8 mouse cellular contexts compared by ENCODE assay signal in genomic region chr5:137501709-137502666, GRCm38 (mm10). TPM values are rescaled to one million over a fixed set of nuclear protein-coding genes. Genes with fewer than 3 reads are reported as not detected.
A peak's percentile ranks its signal among the peaks of the same experiment; 100 is the strongest.
DNase-seq lines count a peak whose midpoint lies in the region; ATAC-seq lines count a peak whose summit lies in the region.

TSS of gene Pop7 (minus strand) at chr5:137502518.

- 2% methylated on average over 64 of the region's 64 CpGs for WGBS in heart, embryonic 13.5 days
- WGBS in liver, embryonic 12.5 days (ENCODE audit: insufficient replicate concordance): 2% methylated on average over 64 of the region's 64 CpGs
- WGBS in stomach, embryonic 15.5 days: 2% methylated on average over 64 of the region's 64 CpGs

- H3K9me3 ChIP-seq in heart, embryonic 13.5 days: no peaks in the 10 kb centered on the region
- H3K9me3 ChIP-seq in liver, embryonic 12.5 days (replicated peaks): no peaks in the 10 kb centered on the region
- H3K9me3 ChIP-seq in stomach, embryonic 15.5 days: no peaks in the 10 kb centered on the region

- H3K27me3 ChIP-seq in heart, embryonic 13.5 days (replicated peaks): 0 out of 2 replicates have a peak, but pooled peaks cover under 1% of the 10 kb centered on the region
- H3K27me3 ChIP-seq in liver, embryonic 12.5 days (replicated peaks): no peaks in the 10 kb centered on the region
- H3K27me3 ChIP-seq in stomach, embryonic 15.5 days (replicated peaks): no peaks in the 10 kb centered on the region

- peak within 1 kb of the TSS; percentile 80 for H3K4me2 ChIP-seq in heart, embryonic 13.5 days
- H3K4me2 ChIP-seq in liver, embryonic 12.5 days: peak within 1 kb of the TSS; percentile 90
- H3K4me2 ChIP-seq in stomach, embryonic 15.5 days: peak within 1 kb of the TSS; percentile 77

- peak within 1 kb of the TSS; percentile 84 for H3K4me3 ChIP-seq in brown adipose tissue, adult 24 weeks (ENCODE audit: insufficient read depth, low read depth, low read length)
- H3K4me3 ChIP-seq in heart, embryonic 13.5 days: peak within 1 kb of the TSS; percentile 72
- peak within 1 kb of the TSS; percentile 76 for H3K4me3 ChIP-seq in liver, embryonic 12.5 days
- peak within 1 kb of the TSS; percentile 67 for H3K4me3 ChIP-seq in stomach, embryonic 15.5 days (replicated peaks)

- DNase-seq in CD4-positive, CD25-positive, alpha-beta regulatory T cell, adult 2 months (ENCODE audit: low read depth, low spot score): peak; percentile 100
- peak; percentile 79 for DNase-seq in fat pad, adult 2 months (ENCODE audit: extremely low read depth, low read depth, low spot score)
- DNase-seq in kidney, postnatal 10 days: peak; percentile 100
- peak; percentile 100 for DNase-seq in natural killer cell, adult 2 months (ENCODE audit: low spot score in 2 of 2)

- peaks cover 11% of the 10 kb centered on the region for H3K36me3 ChIP-seq in heart, embryonic 13.5 days
- H3K36me3 ChIP-seq in liver, embryonic 12.5 days: peaks cover 15% of the 10 kb centered on the region
- peaks cover 6% of the 10 kb centered on the region; the same call in 1 of the 2 replicates for H3K36me3 ChIP-seq in stomach, embryonic 15.5 days

- no peaks in the 10 kb centered on the region; the same call in 1 of the 2 replicates for H3K4me1 ChIP-seq in brown adipose tissue, adult 24 weeks (ENCODE audit: control insufficient read depth, insufficient read depth, insufficient read length, low read length)
- peaks cover 16% of the 10 kb centered on the region for H3K4me1 ChIP-seq in heart, embryonic 13.5 days
- peaks cover 30% of the 10 kb centered on the region for H3K4me1 ChIP-seq in liver, embryonic 12.5 days
- peaks cover 15% of the 10 kb centered on the region for H3K4me1 ChIP-seq in stomach, embryonic 15.5 days

- peak; percentile 98 for ATAC-seq in heart, embryonic 13.5 days (ENCODE audit: extremely low read depth, insufficient number of reproducible peaks, low FRiP score, low TSS enrichment)
- peak; percentile 93 for ATAC-seq in liver, embryonic 12.5 days
- peak; percentile 96 for ATAC-seq in stomach, embryonic 15.5 days (ENCODE audit: insufficient read depth, low FRiP score, low read depth)

- H3K9ac ChIP-seq in heart, embryonic 13.5 days: peak within 1 kb of the TSS; percentile 88
- peak within 1 kb of the TSS; percentile 89 for H3K9ac ChIP-seq in liver, embryonic 12.5 days
- H3K9ac ChIP-seq in stomach, embryonic 15.5 days: peak within 1 kb of the TSS; percentile 58

- peak within 1 kb of the TSS; percentile 99 for H3K27ac ChIP-seq in brown adipose tissue, adult 24 weeks (replicated peaks; ENCODE audit: low read depth, low read length)
- H3K27ac ChIP-seq in heart, embryonic 13.5 days (replicated peaks): peak within 1 kb of the TSS; percentile 97
- peak within 1 kb of the TSS; percentile 93 for H3K27ac ChIP-seq in liver, embryonic 12.5 days
- peak within 1 kb of the TSS; percentile 98 for H3K27ac ChIP-seq in stomach, embryonic 15.5 days

RNA-seq across cellular contexts. Expression of gene Pop7, which starts in this region (rescaled TPM):
- 19.7 and 20.9 TPM in 2 replicates for polyA plus RNA-seq in brown adipose tissue, adult 24 weeks (2012; ENCODE audit: insufficient read depth, insufficient read length, missing spikeins)
- 43.6 and 43.9 TPM in 2 replicates for polyA plus RNA-seq in heart, embryonic 13.5 days (2015; fragmentation: Nextera tagmentation; extraction: Ambion mirVana)
- 48.4 and 55.3 TPM in 2 replicates for polyA plus RNA-seq in liver, embryonic 12.5 days (2016; fragmentation: Nextera tagmentation; extraction: Ambion mirVana)
- polyA plus RNA-seq in stomach, embryonic 15.5 days (2015; fragmentation: Nextera tagmentation; extraction: Ambion mirVana): 52.4 and 54.6 TPM in 2 replicates

Comparison
In these comparisons a context has a peak if more than half of its experiments do, and no peak if none do; other contexts are left out.
1. Peak in every context shown above with its lines: DNase-seq, ATAC-seq, H3K4me3 ChIP-seq and H3K27ac ChIP-seq.